Mouse (Mus musculus) C2C12 (cell line): ENCODE data around the gene Hltf. TPM values are rescaled to one million over a fixed set of nuclear protein-coding genes. Genes with fewer than 3 reads are reported as not detected.
"Not testable (repeated sequence)": the region's sequence is repeated elsewhere in the genome, so short reads cannot be mapped to it uniquely, and the experiment has no call there.

Source experiments
- H3K27me3 ChIP-seq: one replicate; pipeline ENCODE4 v1.6.1; 2011; ENCODE audit not compliant: control insufficient read depth, insufficient read depth, insufficient read length
- H3K36me3 ChIP-seq: one replicate; pipeline ENCODE4 v1.6.1; 2011; ENCODE audit not compliant: control insufficient read depth, insufficient read depth
- H3K4me3 ChIP-seq: one replicate; pipeline ENCODE4 v1.5.1; 2011; ENCODE audit warnings: mild to moderate bottlenecking, control low read depth; ENCODE audit not compliant: poor library complexity, insufficient read depth, severe bottlenecking
- H3K79me2 ChIP-seq: one replicate; pipeline ENCODE4 v1.6.1; 2011; ENCODE audit not compliant: control insufficient read depth, insufficient read depth
- H3K79me3 ChIP-seq: one replicate; pipeline ENCODE4 v1.6.1; 2011; ENCODE audit warnings: low read depth, control low read depth
- H3ac ChIP-seq: one replicate; pipeline ENCODE3; 2011; ENCODE audit warnings: low read depth; ENCODE audit not compliant: control insufficient read depth, insufficient read length
- CEBPB ChIP-seq: IDR thresholded peaks from one replicate; pipeline ENCODE4 v1.6.1; 2011; ENCODE audit warnings: low read depth, mild to moderate bottlenecking, control low read depth, moderate library complexity
- CTCF ChIP-seq: IDR thresholded peaks from one replicate; pipeline ENCODE4 v1.5.1; 2011; ENCODE audit not compliant: control insufficient read depth, insufficient read depth, insufficient read length
- FOSL1 ChIP-seq: IDR thresholded peaks from one replicate; pipeline ENCODE4 v1.8.0; 2011; ENCODE audit warnings: mild to moderate bottlenecking, low read length; ENCODE audit not compliant: poor library complexity, insufficient read depth, severe bottlenecking
- MAX ChIP-seq: IDR thresholded peaks from one replicate; pipeline ENCODE4 v1.6.1; 2011; ENCODE audit warnings: mild to moderate bottlenecking, control low read depth
- MYOD1 ChIP-seq: IDR thresholded peaks from one replicate; pipeline ENCODE4 v1.6.1; 2011; ENCODE audit warnings: low read depth; ENCODE audit not compliant: control insufficient read depth, insufficient read length
- MYOG ChIP-seq: IDR thresholded peaks from one replicate; pipeline ENCODE4 v1.6.1; 2011; ENCODE audit not compliant: control insufficient read depth, insufficient read length; ENCODE audit errors: extremely low read depth
- USF1 ChIP-seq: IDR thresholded peaks from one replicate; pipeline ENCODE4 v1.6.1; 2011; ENCODE audit warnings: low read depth, mild to moderate bottlenecking, control low read depth, moderate library complexity
- long read RNA-seq, 2 experiments: library from polyadenylated mRNA; unstranded; transcript quantifications; one replicate each; pipeline ENCODE4 v2.0.0; 2019 to 2020
- polyA plus RNA-seq: library from polyadenylated mRNA; unstranded; fragments of >200 nt; fragmentation: generic; extraction: Trizol; gene quantifications from one replicate; pipeline ENCODE4 v1.2.1, GENCODE M21; 2012; ENCODE audit warnings: missing spikeins

Hltf gene
- polyA plus RNA-seq: 1.9 TPM
- long read RNA-seq, experiment 1, partial matches to known transcripts: 2 of 6 reads
- long read RNA-seq, experiment 1, other reads (novel, unspliced or antisense): 4 of 6 reads
- long read RNA-seq, experiment 2, full-length matches to known transcripts: 28 of 56 reads
- long read RNA-seq, experiment 2, partial matches to known transcripts: 3 of 56 reads
- long read RNA-seq, experiment 2, other reads (novel, unspliced or antisense): 25 of 56 reads

DNA sequence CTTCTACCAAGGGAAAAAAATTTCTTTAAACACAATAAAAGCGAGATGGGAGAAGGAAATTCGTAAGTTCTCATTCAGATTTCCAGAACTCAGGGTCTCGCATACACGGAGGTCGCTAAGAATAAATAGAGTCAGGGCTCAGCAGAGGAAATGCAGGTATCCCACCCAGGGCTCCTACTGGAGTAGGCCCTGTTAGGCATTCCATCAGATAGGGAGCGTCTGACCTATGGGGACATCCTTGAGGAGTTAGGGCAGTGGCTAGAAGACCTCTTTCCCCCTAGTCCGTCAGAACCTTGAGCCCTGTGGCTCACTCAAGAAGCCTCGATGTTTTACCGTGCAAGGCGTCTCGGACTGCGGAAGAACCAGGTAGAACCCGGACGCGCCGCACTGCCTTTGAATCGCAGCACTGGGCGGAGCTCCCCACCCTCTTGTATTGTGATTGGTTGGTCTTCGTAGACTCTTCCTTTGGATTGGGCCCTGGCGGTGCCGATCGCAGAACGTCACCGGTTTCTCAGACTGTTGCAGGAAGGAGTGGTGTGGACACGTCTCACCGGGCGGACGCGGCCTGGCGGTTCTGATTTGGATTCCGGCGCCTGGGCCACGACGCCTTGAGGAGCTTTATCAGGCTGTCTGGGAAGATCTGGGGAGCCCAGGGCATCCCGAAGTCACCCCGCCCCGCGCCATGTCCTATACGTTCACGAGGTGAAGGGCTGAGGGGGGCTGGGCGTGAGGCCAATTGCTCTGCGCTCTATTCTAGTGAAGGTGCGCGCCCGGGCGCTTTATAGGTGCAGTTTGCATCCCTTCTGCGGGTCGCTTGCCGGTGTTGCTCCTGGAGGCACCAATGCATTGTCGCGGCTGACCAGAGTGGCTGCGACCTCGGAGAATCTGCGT is at the start of gene Hltf:
TSS of gene Hltf (plus strand) at position 506 of the 891 bp plus-strand sequence.
- Histone ChIP-seq H3K79me3 (peaks cover 2% of the 10 kb centered on the region), H3K79me2 (peaks cover 8% of the 10 kb centered on the region), H3K27me3 (no peaks in the 10 kb centered on the region), H3ac (peak within 1 kb of the TSS; percentile 92), H3K4me3 (peak within 1 kb of the TSS; percentile 72), H3K36me3 (peaks cover 3% of the 10 kb centered on the region)
- TF ChIP-seq CEBPB (no peak), MAX (peak; percentile 31)

DNA sequence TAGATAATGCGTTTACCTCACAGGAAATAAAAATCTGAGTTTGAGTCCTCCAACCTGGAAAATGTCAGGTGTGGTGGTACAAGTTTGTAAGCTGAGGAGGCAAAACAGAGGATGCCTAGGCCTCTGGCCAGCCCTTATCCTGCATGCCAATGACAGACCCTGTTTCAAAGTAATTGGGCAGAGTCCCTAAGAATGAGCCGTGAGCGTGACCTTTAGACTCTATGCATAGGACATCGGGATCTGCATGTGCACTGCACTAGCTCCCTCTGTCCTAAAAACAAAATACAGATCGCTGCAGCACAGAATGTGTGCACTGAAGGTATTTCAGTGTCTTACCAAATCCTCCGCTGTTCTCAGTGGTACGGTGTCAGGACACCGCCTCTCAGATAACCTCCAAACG is 47.1 kb upstream of the Hltf start:
- Histone ChIP-seq H3K27me3 (no peaks in the 10 kb centered on the region), H3K79me3 (no peaks in the 10 kb centered on the region), H3K36me3 (peaks cover 53% of the 10 kb centered on the region), H3K79me2 (no peaks in the 10 kb centered on the region), H3K4me3 (no peak overlapping the region), H3ac (no peak overlapping the region)
- TF ChIP-seq CEBPB: no peak
- no peak for TF ChIP-seq FOSL1
- TF ChIP-seq MYOD1: no peak
- no peak for TF ChIP-seq MYOG
- TF ChIP-seq USF1: no peak
- TF ChIP-seq CTCF: no peak
- TF ChIP-seq MAX: no peak

DNA sequence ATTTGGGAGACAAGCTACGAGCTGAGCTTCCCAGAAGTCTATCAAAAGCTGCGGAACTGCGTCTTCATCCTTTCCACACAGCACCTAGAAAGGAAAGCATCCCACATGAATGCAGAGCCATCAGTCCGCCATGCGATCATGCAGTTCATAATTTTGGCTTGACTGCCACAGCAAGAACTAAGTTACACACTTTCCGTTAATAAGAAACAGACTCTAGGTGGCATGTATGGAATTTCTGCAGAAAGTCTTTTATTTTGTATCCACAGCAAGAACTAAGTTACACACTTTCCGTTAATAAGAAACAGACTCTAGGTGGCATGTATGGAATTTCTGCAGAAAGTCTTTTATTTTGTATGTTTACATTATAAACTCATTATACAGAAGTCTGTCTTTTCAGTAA is 46.7 kb upstream of the Hltf start:
- not testable (repeated sequence) for H3K27me3 ChIP-seq, H3K79me2 ChIP-seq, H3K4me3 ChIP-seq

DNA sequence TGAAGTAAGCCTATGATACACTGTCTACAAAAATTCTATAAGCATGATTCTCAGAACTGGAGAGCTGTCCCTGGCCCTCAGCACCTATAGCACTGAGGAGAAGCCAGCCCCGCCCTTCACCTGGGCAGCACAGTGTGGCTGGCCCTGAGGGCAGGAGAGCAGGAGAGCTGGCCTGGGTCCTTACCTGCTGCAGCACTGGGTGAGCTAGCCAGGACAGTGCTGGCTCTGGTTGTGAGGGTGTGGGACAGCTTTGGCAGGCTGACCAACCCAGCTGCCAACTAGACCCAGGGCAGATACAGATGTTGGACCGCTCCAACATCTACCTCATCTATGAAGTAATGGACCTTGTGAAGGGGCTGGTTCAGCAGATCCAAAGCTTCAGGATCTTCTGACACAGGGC is 43.2 kb upstream of the Hltf start:
- TF ChIP-seq MYOD1 (no peak), FOSL1 (no peak), CTCF (no peak), USF1 (no peak), MAX (no peak), MYOG (no peak), CEBPB (no peak)
- H3K79me2 ChIP-seq: no peaks in the 10 kb centered on the region
- no peak overlapping the region for H3K4me3 ChIP-seq
- no peaks in the 10 kb centered on the region for H3K27me3 ChIP-seq
- H3K36me3 ChIP-seq: peaks cover 79% of the 10 kb centered on the region
- no peaks in the 10 kb centered on the region for H3K79me3 ChIP-seq
- H3ac ChIP-seq: no peak overlapping the region

More for the DNA sequence above, 46.7 kb upstream of the Hltf start:
- peaks cover 57% of the 10 kb centered on the region for H3K36me3 ChIP-seq
- not testable (repeated sequence) for H3ac ChIP-seq, H3K79me3 ChIP-seq

DNA sequence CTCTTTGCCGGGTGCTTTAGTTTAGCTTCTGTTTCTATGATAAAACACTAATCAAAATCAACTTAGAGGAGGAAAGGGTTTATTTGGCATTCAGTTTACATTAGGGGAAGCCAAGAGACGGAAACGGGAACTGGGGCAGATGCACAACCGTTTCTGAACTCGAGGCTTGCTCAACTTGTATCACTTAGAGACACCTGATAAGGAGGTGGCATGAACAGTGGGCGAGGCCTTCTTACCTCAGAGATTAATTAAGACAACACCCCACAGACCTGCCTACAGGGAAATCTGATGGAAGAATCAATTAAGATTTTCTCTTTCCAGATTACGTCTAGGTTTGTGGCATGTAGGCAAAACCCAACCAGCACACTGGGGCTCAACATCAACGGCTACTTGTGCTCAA is 39.5 kb upstream of the Hltf start:
- Histone ChIP-seq H3K79me2 (no peaks in the 10 kb centered on the region), H3ac (no peak overlapping the region), H3K4me3 (no peak overlapping the region), H3K79me3 (no peaks in the 10 kb centered on the region), H3K27me3 (no peaks in the 10 kb centered on the region), H3K36me3 (peaks cover 85% of the 10 kb centered on the region)
- TF ChIP-seq MYOD1 (no peak), USF1 (no peak), MYOG (no peak), CTCF (no peak), CEBPB (no peak), MAX (no peak), FOSL1 (no peak)

DNA sequence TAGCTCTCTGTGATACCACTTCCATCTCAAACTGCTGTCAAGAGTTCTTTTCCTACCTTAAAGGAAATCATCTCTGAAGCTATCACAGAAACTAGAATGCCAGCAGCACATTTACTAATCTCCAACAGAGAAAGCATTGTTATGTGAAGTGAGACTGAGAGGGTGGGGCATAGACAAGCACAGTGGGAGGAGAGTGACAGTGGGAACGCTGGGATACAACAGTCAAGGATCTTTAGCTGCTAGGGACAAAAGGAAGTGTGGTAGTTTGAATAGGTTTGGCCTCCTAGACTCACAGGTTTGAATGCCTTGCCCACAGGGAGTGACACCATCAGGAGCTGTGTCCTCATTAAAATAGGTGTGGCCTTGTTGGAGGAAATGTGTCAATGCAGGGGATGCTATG is 33.8 kb upstream of the Hltf start:
- Histone ChIP-seq H3ac (no peak overlapping the region), H3K79me2 (no peaks in the 10 kb centered on the region), H3K4me3 (no peak overlapping the region), H3K27me3 (no peaks in the 10 kb centered on the region), H3K79me3 (no peaks in the 10 kb centered on the region), H3K36me3 (peaks cover 78% of the 10 kb centered on the region)
- no peak for TF ChIP-seq CEBPB
- TF ChIP-seq CTCF: no peak
- TF ChIP-seq FOSL1: no peak
- TF ChIP-seq MYOD1: no peak
- no peak for TF ChIP-seq USF1
- TF ChIP-seq MAX: no peak
- no peak for TF ChIP-seq MYOG
